ENCODE assay signal across 11 mouse cellular contexts in the genomic region with DNA sequence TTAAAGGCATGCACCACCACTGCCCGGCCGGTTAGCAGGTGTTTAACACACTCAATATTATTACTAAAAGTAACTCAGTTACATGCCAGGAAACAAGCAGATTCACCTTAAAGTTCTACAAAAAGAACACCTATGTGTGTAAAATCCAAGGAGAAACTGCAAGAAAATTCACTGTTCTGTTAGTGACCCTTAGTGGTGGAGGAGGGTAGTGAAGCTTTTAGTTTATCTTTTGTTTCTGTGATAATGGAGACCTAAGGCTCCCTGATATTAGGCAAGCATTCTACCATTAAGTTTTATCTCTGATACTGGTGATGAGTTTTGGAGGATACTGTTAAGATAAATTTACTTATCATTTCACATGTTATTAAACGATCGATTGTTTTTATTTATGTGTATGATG. TPM values are rescaled to one million over a fixed set of nuclear protein-coding genes. Genes with fewer than 3 reads are reported as not detected.
DNase-seq lines count a peak whose midpoint lies in the region; ATAC-seq lines count a peak whose summit lies in the region.
"Had no signal": no experiment of that assay in that cellular context is flagged by ENCODE, and none has a peak within 500 bp of the region (broad histone marks: within the 10 kb centered on the region; RNA-seq: fewer than 3 reads in every experiment).

No protein-coding gene starts in this region.

- peaks cover 69% of the 10 kb centered on the region for H3K36me3 ChIP-seq in kidney, embryonic 14.5 days (ENCODE audit: control insufficient read depth, insufficient read depth, low read length)

- DNase-seq in cerebellum, postnatal 10 days, result peak; percentile 21 to 53
- DNase-seq in cerebellum, postnatal 36 days, result no peak
- DNase-seq in kidney, adult 9 months, result peak; percentile 49
- peak; percentile 7 for DNase-seq in CD4-positive helper T cell, adult 2 months (ENCODE audit: low read depth, low spot score)
- no peak for DNase-seq in right cerebral cortex, postnatal 25 days
- no peak for DNase-seq in adrenal gland, adult 2 months
- DNase-seq: kidney, postnatal 4 days had no signal

- no peak overlapping the region for H3K4me3 ChIP-seq in kidney, embryonic 14.5 days (ENCODE audit: low read length)
- H3K4me3 ChIP-seq: heart, embryonic 13.5 days; neural tube, embryonic 13.5 days had no signal

- no peak overlapping the region for H3K27ac ChIP-seq in kidney, embryonic 14.5 days (ENCODE audit: low read depth, low read length)
- H3K27ac ChIP-seq: heart, embryonic 13.5 days; neural tube, embryonic 13.5 days had no signal

- no peaks in the 10 kb centered on the region for H3K4me1 ChIP-seq in kidney, embryonic 14.5 days (ENCODE audit: control insufficient read depth, insufficient read depth, low read length)
- H3K4me1 ChIP-seq: heart, embryonic 13.5 days; neural tube, embryonic 13.5 days had no signal

- ATAC-seq in kidney, embryonic 14.5 days (ENCODE audit: low FRiP score, low TSS enrichment), result no peak
- peak; percentile 56 to 69 for ATAC-seq in hematopoietic stem cell, adult 5-6 weeks (replicated peaks in 1 of 2; ENCODE audit: insufficient read depth in 1 of 2, low FRiP score in 2 of 2, low TSS enrichment in 1 of 2, low read depth in 1 of 2, poor library complexity in 2 of 2, severe bottlenecking in 2 of 2)

- no peaks in the 10 kb centered on the region for H3K27me3 ChIP-seq in kidney, embryonic 14.5 days (ENCODE audit: control insufficient read depth, insufficient read depth, low read length)
- H3K27me3 ChIP-seq: heart, embryonic 13.5 days; neural tube, embryonic 13.5 days had no signal

- no peak overlapping the region for H3K4me2 ChIP-seq in kidney, embryonic 14.5 days (replicated peaks; ENCODE audit: low read depth, low read length)
- H3K4me2 ChIP-seq: heart, embryonic 13.5 days; neural tube, embryonic 13.5 days had no signal

- no peak overlapping the region for H3K9ac ChIP-seq in kidney, embryonic 14.5 days (ENCODE audit: low read depth, low read length)
- H3K9ac ChIP-seq: heart, embryonic 13.5 days; neural tube, embryonic 13.5 days had no signal

- 95% methylated on average over 4 of the region's 4 CpGs for WGBS in kidney, embryonic 14.5 days

- H3K9me3 ChIP-seq in kidney, embryonic 14.5 days (ENCODE audit: control insufficient read depth, low read length), result no peaks in the 10 kb centered on the region
- H3K9me3 ChIP-seq: heart, embryonic 13.5 days; neural tube, embryonic 13.5 days had no signal

RNA-seq across cellular contexts. Expression of a gene that starts 37.5 kb away (rescaled TPM):
- polyA plus RNA-seq in kidney, embryonic 14.5 days (2014; fragmentation: Nextera tagmentation; extraction: Ambion mirVana), result 59.4 and 66.7 TPM in 2 replicates
- 73.0 and 92.6 TPM in 2 replicates for total RNA-seq in hematopoietic stem cell, adult 5-6 weeks (2017)
- 100 to 1,000 TPM; 104 to 134 TPM for total RNA-seq in adrenal gland, adult 2 months (2021)
- polyA plus RNA-seq in adrenal gland, adult 2 months (2012; rRNA removed), result 17.9 and 23.5 TPM in 2 replicates

RNA-seq across cellular contexts. Expression of a gene that starts 42.3 kb away (rescaled TPM):
- polyA plus RNA-seq in kidney, embryonic 14.5 days (2014; fragmentation: Nextera tagmentation; extraction: Ambion mirVana), result 45.5 and 45.7 TPM in 2 replicates
- total RNA-seq in hematopoietic stem cell, adult 5-6 weeks (2017), result 24.9 and 28.0 TPM in 2 replicates
- total RNA-seq in adrenal gland, adult 2 months (2021), result 10 to 100 TPM; 57.9 to 68.4 TPM
- polyA plus RNA-seq in adrenal gland, adult 2 months (2012; rRNA removed), result 40.3 and 44.5 TPM in 2 replicates

Comparison
In these comparisons a context has a peak if more than half of its experiments do, and no peak if none do; other contexts are left out.
1. DNase-seq: peak in cerebellum, postnatal 10 days (2 of 2), kidney, adult 9 months (single experiment) and CD4-positive helper T cell, adult 2 months (single experiment); none in cerebellum, postnatal 36 days (0 of 2), right cerebral cortex, postnatal 25 days (single experiment) and adrenal gland, adult 2 months (single experiment).